Mouse (Mus musculus): ENCODE measurements around the gene Ulk4.
A peak's percentile ranks its signal among the peaks of the same experiment; 100 is the strongest.
"Not testable (repeated sequence)": the region's sequence is repeated elsewhere in the genome, so short reads cannot be mapped to it uniquely, and the experiment has no call there.

The Ulk4 gene

DNA sequence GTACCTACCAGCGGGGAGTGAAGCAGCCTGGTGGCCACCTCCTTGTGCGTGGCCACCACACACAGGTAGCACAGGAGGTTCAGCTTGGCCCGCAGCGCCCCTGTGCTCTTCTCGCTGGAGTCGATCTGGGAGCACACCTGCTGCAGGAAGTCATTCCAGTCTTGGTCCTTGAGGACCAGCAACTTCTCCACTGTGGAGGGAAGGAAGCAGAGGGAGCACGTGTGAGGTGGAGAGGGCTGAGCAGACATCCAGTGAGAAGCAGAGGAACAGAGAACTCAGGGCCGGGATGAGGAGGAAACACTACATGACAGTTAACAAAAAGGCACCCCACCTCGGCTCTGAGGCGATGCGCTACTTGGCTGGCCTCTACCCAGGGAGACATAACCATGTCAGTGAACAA lies 26.1 kb downstream of the Ulk4 start:
- peak in 1 of 2 experiments; percentile 2 for DNase-seq (ENCODE audit: low spot score in 2 of 2)

DNA sequence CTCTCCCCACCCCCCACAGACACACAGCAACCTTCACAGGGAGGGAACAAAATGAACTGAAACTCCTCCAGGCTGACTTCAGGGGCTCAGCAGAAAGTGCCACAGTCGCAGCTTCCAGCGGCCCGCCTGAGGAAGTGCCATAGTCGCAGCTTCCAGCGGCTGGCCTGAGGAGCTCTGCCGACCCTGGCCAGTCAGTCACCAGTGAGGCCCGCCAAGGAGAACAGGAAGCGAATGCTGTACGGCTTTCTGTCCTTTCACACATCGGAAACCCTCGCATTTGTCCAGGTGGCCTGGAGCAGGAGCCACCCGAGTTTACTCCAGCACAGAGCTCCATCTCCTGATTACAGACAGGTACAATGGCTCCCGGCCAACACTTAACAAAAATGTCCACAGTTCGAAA lies 27.2 kb downstream of the Ulk4 start:
- peak in 1 of 2 experiments; percentile 3 for DNase-seq (ENCODE audit: low spot score in 2 of 2)

DNA sequence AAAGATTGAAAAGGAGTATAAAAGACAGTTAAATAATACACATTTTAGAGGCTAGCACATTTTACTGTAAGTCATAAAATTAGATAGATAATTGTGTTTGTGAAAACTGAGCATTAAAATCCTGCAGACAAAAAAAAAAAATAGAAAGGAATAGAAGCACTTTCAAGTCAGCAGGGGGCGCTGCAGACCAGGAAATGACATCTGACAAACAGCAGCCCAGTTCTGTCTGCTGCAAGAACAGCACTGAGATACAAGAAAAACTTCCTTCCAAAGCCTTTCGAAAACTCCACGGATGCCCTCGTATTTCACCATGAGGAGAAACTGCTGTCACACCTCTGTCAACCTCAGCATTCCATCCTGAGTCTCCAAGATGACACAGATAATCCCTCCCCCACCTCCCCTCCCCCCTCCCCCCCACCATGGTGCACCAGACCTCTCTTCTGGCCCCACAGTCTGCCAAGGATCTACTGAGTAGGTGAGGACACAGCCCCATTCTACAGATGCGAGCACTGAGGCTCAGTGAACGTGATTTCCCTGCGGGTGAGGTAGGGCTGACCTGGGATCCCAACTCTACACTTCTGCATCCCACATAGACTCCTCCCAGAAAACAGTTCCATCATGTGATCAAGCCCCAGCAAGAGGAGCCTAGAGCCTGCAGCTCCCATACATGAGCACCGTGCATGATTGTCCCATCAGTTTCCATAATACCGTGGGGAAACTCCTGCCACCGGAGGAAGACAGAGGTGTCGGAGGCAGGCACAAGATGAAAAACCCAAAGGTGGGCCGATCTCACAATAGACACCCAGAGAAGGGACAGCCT lies 28.8 kb downstream of the Ulk4 start:
- DNase-seq (ENCODE audit: low spot score in 2 of 2) = peak; percentile 62 to 90

DNA sequence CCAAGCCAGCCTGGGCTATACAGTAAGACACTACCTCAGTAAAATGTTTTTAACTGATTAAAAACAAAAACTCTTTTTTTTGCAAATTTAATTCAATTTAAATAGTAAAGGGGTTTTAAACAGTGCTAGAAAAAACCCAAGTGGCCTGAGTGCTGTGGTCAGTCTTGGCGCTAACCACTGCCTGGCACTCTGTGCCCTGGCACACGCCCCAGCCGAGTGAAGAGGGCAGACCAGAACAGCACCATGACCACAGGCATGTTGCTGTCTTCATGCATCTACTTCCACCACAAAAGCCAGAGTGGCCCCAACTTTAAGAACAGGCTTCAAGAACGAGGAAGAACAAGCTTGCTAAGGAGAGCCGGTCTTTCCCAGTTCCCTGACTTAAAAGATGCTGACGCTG lies 29.9 kb downstream of the Ulk4 start:
- peak in 1 of 2 experiments; percentile 1 for DNase-seq (ENCODE audit: low spot score in 2 of 2)

DNA sequence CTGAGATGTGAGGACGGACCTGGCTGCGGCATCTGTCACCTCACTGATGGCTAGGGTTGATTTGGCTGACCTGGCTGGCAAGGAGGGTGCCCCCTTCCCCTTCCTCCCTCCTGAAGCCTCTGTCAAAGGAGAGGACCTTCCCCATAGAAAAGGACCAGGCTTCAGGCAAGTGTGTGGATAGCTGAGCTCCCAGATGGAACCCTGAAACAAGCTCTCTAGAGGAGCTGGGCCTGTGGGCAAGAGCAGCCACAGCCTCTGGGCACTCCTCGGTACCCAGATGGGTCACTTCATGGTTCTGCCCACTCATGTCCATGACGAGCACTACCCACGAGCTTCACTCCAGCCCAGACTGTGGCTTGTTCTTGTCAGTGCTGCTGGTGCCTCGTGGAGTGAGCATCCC lies 34.7 kb downstream of the Ulk4 start:
- DNase-seq (ENCODE audit: low spot score in 2 of 2) = peak in 1 of 2 experiments; percentile 2

DNA sequence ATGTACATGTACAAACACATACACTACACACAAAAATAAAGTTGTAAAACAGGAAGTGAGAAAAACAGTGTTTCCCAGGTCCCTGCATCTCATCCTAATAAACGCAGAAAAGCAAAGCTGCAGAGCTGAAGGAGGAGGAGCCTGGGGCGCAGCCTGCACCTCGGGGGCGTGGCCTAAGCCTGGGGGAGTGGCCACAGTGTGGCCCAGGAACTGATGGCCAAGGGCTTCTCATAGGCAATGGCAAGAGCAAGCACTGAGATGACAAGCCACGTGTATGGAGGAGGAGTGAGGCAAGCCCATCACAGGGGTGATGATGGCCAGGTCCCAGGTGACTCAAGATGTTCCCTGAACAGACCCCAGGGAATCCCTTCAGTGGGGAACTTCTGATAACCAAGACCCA lies 35.2 kb downstream of the Ulk4 start:
- peak in 1 of 2 experiments; percentile 11 for DNase-seq (ENCODE audit: low spot score in 2 of 2)

DNA sequence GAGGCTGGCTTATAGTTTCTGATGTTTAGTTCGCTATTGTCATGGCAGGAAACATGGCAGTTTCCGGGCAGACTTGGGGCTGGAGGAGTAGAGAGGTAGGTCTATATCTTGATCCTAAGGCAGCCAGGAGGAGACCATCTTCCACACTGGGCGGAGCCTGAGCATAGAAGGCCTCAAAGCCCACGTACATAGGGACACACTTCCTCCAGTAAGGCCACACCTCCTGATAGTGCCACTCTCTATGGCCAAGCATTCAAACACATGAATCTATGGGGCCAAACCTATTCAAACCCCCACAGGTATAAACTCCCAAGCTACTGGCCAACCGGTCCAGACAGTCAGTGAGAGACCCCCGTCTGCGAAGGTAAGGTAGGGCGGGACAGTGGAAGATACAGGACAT lies 35.6 kb downstream of the Ulk4 start:
- peak in 1 of 2 experiments; percentile 2 for DNase-seq (ENCODE audit: low spot score in 2 of 2)

DNA sequence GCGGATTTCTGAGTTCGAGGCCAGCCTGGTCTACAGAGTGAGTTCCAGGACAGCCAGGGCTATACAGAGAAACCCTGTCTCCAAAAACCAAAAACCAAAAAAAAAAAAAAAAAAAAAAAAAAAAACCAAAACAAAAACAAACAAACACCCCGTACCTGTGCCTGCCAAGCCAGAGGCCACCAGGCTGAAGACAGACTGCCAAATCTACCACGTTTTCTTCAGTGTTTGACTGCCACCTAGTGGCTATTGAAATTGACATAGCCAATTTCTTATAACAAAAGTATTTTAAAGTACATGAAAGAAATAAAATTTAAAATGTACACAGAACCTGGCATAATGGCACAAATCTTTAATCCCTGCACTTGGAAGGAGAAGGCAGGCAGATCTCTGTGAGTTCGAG lies 36.8 kb downstream of the Ulk4 start:
- peak in 1 of 2 experiments; percentile 60 for DNase-seq (ENCODE audit: low spot score in 2 of 2)

DNA sequence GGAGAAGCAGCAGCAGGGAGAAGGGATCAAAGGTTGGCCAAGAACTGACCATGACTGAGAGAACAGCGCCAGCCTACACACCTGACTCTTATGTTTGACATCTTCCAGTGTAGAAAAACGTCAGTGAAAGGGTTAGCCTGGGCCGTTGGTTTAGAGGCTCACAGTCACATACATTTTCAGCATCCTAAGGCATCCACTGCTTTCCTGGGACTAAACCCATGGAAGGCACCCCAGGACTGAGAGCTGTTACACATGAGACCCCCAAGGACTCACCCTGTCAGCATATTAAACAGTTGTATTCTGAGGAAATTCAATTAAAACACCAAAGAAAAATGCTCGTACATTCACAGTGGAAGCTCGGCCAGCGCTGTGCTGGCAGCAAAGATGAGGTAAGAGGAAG lies 37.4 kb downstream of the Ulk4 start:
- DNase-seq (ENCODE audit: low spot score in 2 of 2) = peak in 1 of 2 experiments; percentile 2

DNA sequence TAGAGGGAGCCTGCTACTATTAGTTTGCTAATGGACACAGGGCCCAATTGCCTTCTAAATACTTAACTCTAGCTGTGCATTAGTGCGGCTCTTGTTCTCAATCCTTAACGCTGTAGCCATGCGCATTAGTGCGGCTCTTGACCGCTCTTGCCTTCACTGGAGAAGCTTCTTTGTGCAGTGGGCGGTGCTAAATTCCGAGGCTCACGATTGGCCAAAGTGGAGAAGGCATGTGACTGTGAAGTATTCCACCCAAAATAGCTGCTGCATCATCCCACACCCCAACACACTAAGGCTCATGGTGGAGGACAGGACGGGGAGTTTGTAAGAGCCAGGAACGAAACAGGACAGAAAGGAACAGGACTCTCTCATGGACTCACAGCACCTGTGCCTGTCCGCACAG lies 58.4 kb downstream of the Ulk4 start:
- no peak for DNase-seq (ENCODE audit: low spot score in 2 of 2)

DNA sequence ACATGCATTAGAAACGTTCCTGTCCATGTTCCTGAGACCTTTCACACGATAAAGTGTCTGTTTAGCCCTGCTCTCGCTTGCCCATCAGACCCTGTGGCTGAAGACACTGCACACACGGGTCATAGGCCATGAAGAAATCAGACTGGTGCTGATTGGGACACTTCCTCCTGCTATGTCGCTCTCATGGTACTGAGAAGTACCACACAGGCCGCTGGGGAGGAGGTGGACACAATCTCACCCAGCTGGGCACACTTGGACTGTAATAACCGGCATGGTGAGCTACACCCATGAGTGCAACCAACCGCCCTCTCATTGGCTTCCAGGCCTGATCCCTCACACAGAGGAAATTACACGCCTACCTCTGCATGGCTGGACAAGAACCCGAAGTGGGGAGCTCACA lies 58.8 kb downstream of the Ulk4 start:
- DNase-seq (ENCODE audit: low spot score in 2 of 2) = no peak

DNA sequence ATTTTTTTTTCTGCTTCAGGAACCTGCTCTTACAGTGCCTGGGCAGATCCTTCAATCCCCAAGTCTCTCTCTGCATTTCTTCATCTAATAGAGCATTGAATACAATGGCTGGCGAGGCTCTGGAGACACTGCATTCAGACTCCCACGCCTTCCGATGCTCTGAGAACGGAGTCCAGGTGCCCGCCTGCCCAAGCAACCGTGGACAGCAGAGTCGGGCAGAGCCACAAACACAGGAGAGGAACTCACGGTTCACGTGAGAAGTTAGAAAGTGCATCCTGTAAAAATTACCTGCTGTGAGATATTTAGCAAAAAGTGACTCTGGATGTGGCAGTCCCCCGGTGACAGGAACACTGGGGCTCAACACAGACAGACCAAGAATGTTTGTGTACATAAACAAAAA lies 59.3 kb downstream of the Ulk4 start:
- DNase-seq (ENCODE audit: low spot score in 2 of 2) = no peak

DNA sequence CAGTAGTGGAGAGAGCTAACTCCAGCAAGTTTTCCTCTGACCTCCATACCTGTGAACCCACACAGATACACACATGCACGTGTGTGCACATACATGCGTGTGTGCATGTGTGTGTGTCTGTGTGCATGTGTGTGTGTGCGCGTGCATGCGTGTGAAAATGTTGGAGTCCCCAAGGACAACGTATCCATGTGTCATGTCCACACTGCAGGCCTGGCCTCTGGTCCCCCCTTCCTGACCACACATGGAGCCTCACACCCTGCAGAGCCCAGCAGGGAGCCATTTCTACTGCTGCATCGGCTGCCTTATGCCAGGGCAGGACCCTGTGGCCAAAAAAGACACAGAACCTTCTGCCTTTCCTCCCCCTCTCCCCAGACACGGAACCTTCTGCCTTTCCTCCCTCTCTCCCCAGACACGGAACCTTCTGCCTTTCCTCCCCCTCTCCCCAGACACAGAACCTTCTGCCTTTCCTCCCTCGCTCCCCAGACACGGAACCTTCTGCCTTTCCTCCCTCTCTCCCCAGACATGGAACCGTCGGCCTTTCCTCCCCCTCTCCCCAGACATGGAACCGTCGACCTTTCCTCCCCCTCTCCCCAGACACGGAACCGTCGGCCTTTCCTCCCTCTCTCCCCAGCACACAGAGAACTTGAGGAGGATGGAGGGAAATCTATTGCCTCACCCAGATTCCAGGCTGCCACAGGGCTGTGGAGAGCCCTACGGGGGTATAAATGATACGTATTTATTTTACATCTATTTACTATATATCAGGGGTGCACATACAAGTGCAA lies 60.3 kb downstream of the Ulk4 start:
- DNase-seq (ENCODE audit: low spot score in 2 of 2) = no peak

DNA sequence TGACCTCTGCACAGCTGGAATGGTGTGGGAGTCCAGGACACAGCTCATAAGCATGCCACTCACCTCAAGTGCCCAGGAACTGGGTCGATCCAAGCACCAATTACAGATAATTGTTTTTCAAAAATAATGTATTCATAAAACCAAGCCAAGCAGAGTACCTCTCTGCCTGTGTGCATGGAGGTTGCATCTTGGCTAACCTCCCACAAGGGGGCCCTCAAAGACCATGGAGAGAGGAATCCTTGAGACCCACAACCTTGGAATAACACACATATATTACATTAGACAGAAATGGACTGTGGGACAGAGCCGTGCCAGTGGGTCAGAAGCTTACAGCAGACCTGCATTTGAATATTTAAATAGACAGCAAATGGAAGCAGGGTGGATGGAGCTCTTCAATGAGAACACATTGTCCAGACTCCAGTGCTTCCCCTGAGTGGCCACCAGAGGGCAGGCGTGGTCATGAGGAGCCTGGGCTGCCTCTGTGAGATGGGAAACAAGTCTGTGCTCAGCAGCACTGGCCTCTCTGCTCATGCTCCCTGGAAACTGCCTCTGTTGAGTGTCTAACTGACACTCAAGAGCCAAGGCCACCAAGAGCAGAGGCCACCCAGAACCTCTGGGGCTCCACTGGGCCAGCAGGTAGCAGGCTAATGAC lies 61.5 kb downstream of the Ulk4 start:
- peak; percentile 38 to 75 for DNase-seq (ENCODE audit: low spot score in 2 of 2)

DNA sequence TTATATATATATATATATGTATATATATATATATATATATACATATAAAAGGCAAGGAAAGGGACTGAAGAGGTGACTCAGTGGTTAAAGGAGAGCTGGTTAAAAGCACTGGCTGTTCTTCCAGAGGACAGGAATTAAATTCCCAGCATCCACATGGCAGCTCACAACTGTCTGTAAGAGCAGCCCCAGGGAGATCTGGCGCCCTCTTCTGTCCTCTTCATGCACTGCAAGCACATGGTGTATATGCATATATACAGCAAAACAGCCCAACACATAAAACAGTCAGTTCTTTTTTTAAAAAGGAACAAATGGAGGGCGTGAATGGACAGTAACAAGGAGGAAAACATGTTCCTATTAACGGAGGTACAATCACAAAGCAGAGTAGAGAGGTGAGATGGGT lies 64.7 kb downstream of the Ulk4 start:
- DNase-seq (ENCODE audit: low spot score in 2 of 2) = peak in 1 of 2 experiments; percentile 34

DNA sequence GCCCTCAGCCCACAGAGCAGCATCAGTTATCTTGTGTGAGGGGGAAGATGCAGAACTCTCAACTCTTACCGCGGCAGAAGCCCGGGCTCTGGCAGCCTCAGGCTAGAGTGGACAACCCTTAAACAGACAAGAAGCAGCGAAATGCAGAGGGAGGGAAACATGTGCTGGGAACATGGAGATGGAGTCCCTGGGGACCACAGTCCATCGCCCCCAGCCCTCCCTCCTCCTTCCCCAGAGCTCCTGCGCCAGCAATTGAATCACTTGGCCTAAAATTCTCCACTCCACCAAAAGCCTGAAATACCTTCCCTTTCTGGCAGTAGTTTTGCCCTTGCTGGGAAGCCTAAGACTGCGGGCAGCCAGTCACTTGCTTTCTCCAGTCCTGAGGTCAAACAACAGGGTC lies 72.0 kb downstream of the Ulk4 start:
- DNase-seq (ENCODE audit: low spot score in 2 of 2) = peak in 1 of 2 experiments; percentile 1

DNA sequence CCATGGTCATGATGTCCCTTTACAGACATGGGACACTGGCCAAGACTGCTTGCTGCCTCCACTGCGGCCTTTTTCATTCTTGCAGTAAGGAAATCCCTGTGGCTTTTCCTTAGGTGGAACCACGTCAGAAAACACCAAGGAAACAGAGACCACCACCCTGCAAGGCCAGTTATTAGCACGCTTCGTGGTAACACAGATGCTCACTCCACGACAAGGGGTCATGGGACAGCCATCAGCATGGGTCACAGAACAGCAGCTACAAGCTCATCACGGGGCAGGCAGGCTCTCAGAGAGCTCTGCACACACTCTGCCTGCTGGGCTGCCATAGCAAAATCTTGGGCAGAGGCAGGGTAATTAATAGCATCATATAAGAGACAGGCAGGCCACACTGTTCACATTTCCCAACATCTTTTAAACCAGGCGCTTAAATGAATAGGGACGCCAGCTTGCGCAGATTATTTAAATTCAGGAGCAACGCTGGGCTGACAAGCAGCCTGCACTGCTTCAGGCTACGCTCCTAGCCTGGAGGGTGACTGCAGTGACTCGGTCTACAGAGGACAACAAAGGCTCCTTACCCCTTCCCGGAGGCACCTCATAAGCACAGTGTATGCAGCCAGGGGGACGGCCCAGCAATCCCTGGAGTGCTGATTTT lies 72.7 kb downstream of the Ulk4 start:
- DNase-seq (ENCODE audit: low spot score in 2 of 2) = peak in 1 of 2 experiments; percentile 1

DNA sequence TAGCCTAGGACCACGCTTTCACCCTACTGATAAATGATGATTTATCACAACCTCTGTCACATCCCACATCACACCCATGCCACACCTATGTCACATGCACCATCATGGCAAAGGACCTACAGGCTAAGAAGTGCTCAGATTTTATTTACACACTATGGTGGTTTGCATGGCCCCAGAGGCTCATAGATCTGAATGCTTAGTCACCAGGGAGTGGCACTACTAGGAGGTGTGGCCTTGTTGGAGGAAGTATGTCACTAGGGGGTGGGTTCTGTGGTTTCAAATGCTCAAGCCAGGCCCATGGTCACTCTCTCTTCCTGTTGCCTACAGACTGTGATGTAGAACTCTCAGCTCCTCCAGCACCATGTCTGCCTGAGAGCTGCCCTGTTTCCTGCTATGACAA lies 73.3 kb downstream of the Ulk4 start:
- peak in 1 of 2 experiments; percentile 2 for DNase-seq (ENCODE audit: low spot score in 2 of 2)

DNA sequence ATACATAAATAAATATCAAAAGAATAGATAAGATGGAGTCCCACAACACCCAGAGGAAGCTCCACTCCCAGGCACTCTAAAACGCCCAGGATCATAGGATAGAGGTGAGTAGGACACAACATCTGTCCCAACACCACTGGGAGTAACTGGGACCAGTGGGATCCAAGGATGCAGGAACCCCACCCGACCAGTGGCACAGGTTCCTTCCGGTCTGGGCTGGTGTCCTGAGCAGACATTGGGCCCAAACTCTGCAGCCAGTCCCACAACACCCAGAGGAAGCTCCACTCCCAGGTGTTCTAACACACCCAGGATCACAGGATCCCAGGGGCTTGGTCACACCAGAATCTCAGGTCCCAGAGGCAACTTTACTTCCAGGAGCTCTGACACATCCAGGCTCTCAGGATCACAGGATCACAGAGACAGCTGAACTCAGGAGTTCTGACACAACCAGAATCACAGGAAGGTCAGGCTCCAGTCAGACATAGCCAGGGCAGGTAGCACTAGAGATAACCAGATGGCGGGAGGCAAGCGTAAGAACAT lies 77.8 kb downstream of the Ulk4 start:
- DNase-seq (ENCODE audit: low spot score in 2 of 2) = not testable (repeated sequence)

DNA sequence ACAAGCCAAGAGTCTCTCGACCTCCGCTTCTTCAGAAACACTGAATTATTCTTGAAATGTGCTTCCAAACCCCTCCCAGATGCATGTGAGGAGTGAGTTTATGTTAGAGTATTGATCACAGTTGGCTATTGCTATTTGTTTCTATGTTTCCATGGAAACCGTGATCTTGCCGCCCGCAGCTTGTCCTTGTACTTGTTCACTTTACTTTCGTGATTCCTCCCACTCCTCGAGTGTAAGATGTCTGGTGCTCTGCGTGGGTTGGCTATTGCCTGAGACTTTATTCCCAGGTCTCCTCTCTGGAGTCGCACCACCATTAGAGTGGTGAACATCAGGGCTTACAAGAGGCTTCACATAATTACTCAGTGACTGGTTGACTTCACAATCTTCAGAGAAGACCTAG lies 80.5 kb downstream of the Ulk4 start:
- DNase-seq (ENCODE audit: low spot score in 2 of 2) = no peak

DNA sequence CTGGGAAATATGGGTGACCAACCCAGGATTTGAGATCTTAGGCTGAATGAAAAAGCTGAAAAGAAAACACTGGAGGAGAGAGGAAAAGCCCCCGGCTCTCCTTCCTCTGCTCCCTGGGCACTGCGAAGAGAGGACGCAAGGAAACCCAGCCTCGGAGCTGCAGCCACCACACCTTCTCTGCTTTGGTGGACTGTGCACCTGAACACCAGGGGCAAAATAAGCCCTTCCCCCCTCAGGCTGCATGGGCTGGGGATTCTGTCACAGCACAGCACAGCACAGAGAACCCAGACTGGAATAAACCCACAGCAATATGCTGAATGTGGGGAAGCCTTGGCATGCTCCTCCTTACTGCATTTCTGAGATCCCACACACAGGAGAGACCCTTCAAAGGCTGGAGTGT lies 81.9 kb downstream of the Ulk4 start:
- no peak for DNase-seq (ENCODE audit: low spot score in 2 of 2)

Measured in thymus, postnatal 10 days (tissue).